Mouse (Mus musculus) MEL (cell line): Measurements from ENCODE around the gene Srp54c. TPM values are rescaled to one million over a fixed set of nuclear protein-coding genes. Genes with fewer than 3 reads are reported as not detected.

Experiments used
- DNase-seq: peaks from one replicate; pipeline ENCODE4 v3.0.0; 2011; ENCODE audit warnings: low read depth, low spot score
- H3K27ac ChIP-seq: 2 replicates; pipeline ENCODE4 v1.5.1; 2012; ENCODE audit warnings: low read depth, mild to moderate bottlenecking, control low read depth, low read length, moderate library complexity; ENCODE audit not compliant: control insufficient read depth
- H3K27me3 ChIP-seq, 2 experiments: fragments of 150-350 bp in 1 of 2; sonication (generic) in 1 of 2; 2 replicates each; pipeline ENCODE4 v1.6.1; 2012; ENCODE audit warnings: low read length in 2 of 2, mild to moderate bottlenecking in 2 of 2, improper control_type of control experiment in 1 of 2, moderate library complexity in 1 of 2; ENCODE audit not compliant: insufficient read depth in 2 of 2, control insufficient read depth in 1 of 2
- H3K36me3 ChIP-seq, 2 experiments: 2 replicates each; pipeline ENCODE4 v1.6.1; 2012 to 2014; ENCODE audit warnings: low read length in 2 of 2, improper control_type of control experiment in 1 of 2, inconsistent platforms in 1 of 2, mild to moderate bottlenecking in 1 of 2; ENCODE audit not compliant: insufficient read depth in 2 of 2, control insufficient read depth in 1 of 2
- H3K4me1 ChIP-seq, 2 experiments: fragments of 150-350 bp in 1 of 2; sonication (generic) in 1 of 2; 2 replicates each; pipeline ENCODE4 v1.6.1; 2012; ENCODE audit warnings: low read length in 2 of 2, improper control_type of control experiment in 1 of 2, mild to moderate bottlenecking in 1 of 2; ENCODE audit not compliant: insufficient read depth in 2 of 2, control insufficient read depth in 1 of 2
- H3K4me3 ChIP-seq, 2 experiments: fragments of 150-350 bp in 1 of 2; sonication (generic) in 1 of 2; 2 replicates each; pipeline ENCODE4 v1.5.1; 2012; ENCODE audit warnings: low read depth in 2 of 2, low read length in 2 of 2, mild to moderate bottlenecking in 2 of 2, moderate library complexity in 2 of 2, control low read depth in 1 of 2, improper control_type of control experiment in 1 of 2; ENCODE audit not compliant: control insufficient read depth in 1 of 2, insufficient read depth in 1 of 2
- H3K79me2 ChIP-seq: 2 replicates; pipeline ENCODE4 v1.6.1; 2012; ENCODE audit warnings: mild to moderate bottlenecking, low read length, moderate library complexity; ENCODE audit not compliant: control insufficient read depth, poor library complexity, insufficient read depth
- H3K9ac ChIP-seq: 2 replicates; pipeline ENCODE4 v1.6.1; 2012; ENCODE audit warnings: low read depth, mild to moderate bottlenecking, control low read depth, low read length, moderate library complexity; ENCODE audit not compliant: control insufficient read depth, poor library complexity, severe bottlenecking
- H3K9me3 ChIP-seq: fragments of 150-350 bp; sonication (generic); replicated peaks from 2 replicates; pipeline ENCODE4 v1.6.1; 2012; ENCODE audit warnings: mild to moderate bottlenecking, low read length, improper control_type of control experiment, moderate library complexity; ENCODE audit not compliant: insufficient read depth
- CHD1 ChIP-seq: IDR thresholded peaks from 2 replicates; pipeline ENCODE4 v1.6.1; 2012; ENCODE audit warnings: low read depth, mild to moderate bottlenecking, inconsistent platforms, low read length, improper control_type of control experiment
- CHD2 ChIP-seq: IDR thresholded peaks from 2 replicates; pipeline ENCODE4 v1.6.1; 2011; ENCODE audit warnings: low read length, improper control_type of control experiment
- E2F4 ChIP-seq: IDR thresholded peaks from 2 replicates; pipeline ENCODE4 v1.6.1; 2011; ENCODE audit warnings: low read depth, low read length, improper control_type of control experiment, borderline replicate concordance
- EP300 ChIP-seq, 2 experiments: IDR thresholded peaks; 2 replicates each; pipeline ENCODE4 v1.6.1; 2011; ENCODE audit warnings: improper control_type of control experiment in 2 of 2, low read length in 2 of 2, low read depth in 1 of 2, mild to moderate bottlenecking in 1 of 2
- ETS1 ChIP-seq: IDR thresholded peaks from 2 replicates; pipeline ENCODE4 v1.6.1; 2012; ENCODE audit warnings: low read depth, mild to moderate bottlenecking, inconsistent platforms, low read length, improper control_type of control experiment, moderate library complexity
- GATA1 ChIP-seq: IDR thresholded peaks from 2 replicates; pipeline ENCODE4 v1.6.1; 2011; ENCODE audit warnings: low read depth, low read length, improper control_type of control experiment
- JUND ChIP-seq: IDR thresholded peaks from 2 replicates; pipeline ENCODE4 v1.6.1; 2011; ENCODE audit warnings: low read depth, mild to moderate bottlenecking, improper control_type of control experiment, low read length
- KAT2A ChIP-seq: conservative IDR thresholded peaks from 2 replicates; pipeline ENCODE4 v1.6.1; 2012; ENCODE audit warnings: low read depth, low read length, improper control_type of control experiment, inconsistent platforms
- MAX ChIP-seq: IDR thresholded peaks from 2 replicates; pipeline ENCODE4 v1.6.1; 2011; ENCODE audit warnings: low read length, improper control_type of control experiment
- MXI1 ChIP-seq: IDR thresholded peaks from 2 replicates; pipeline ENCODE4 v1.6.1; 2011; ENCODE audit warnings: mild to moderate bottlenecking, low read depth, low read length, improper control_type of control experiment
- NELFE ChIP-seq: IDR thresholded peaks from 2 replicates; pipeline ENCODE4 v1.6.1; 2011; ENCODE audit warnings: low read depth, low read length, improper control_type of control experiment
- NRF1 ChIP-seq: IDR thresholded peaks from 2 replicates; pipeline ENCODE4 v1.6.1; 2014; ENCODE audit warnings: low read depth, mild to moderate bottlenecking, inconsistent platforms, low read length, improper control_type of control experiment, moderate library complexity; ENCODE audit not compliant: poor library complexity, insufficient read depth, severe bottlenecking
- POLR2AphosphoS2 ChIP-seq: IDR thresholded peaks from 2 replicates; pipeline ENCODE4 v1.6.1; 2011; ENCODE audit warnings: low read length, improper control_type of control experiment
- POLR2AphosphoS5 ChIP-seq: IDR thresholded peaks from 2 replicates; pipeline ENCODE4 v1.6.1; 2012; ENCODE audit warnings: low read depth, borderline replicate concordance, mild to moderate bottlenecking, inconsistent platforms, low read length, moderate library complexity, mixed read lengths
- RAD21 ChIP-seq: IDR thresholded peaks from 2 replicates; pipeline ENCODE4 v1.6.1; 2011; ENCODE audit warnings: mild to moderate bottlenecking, low read depth, low read length, improper control_type of control experiment
- SIN3A ChIP-seq: IDR thresholded peaks from 2 replicates; pipeline ENCODE4 v1.6.1; 2012; ENCODE audit warnings: low read length, improper control_type of control experiment, inconsistent platforms
- UBTF ChIP-seq: IDR thresholded peaks from 2 replicates; pipeline ENCODE4 v1.6.1; 2012; ENCODE audit warnings: low read depth, mild to moderate bottlenecking, inconsistent platforms, low read length, improper control_type of control experiment, moderate library complexity, borderline replicate concordance; ENCODE audit not compliant: insufficient read depth
- USF2 ChIP-seq, 2 experiments: IDR thresholded peaks; 2 replicates each; pipeline ENCODE4 v1.6.1; 2011 to 2012; ENCODE audit warnings: improper control_type of control experiment in 2 of 2, low read length in 2 of 2, borderline replicate concordance in 1 of 2, inconsistent platforms in 1 of 2, low read depth in 1 of 2, mild to moderate bottlenecking in 1 of 2; ENCODE audit not compliant: insufficient read depth in 1 of 2
- polyA plus RNA-seq, 2 experiments: library from polyadenylated mRNA; stranded (reverse) in 1 of 2; unstranded in 1 of 2; fragments of >175 nt in 1 of 2; fragments of >200 nt in 1 of 2; gene quantifications; 2 replicates each; pipeline versions ENCODE4 v1.2.1 to v1.2.4; 2012; ENCODE audit warnings: low replicate concordance in 2 of 2, low read depth in 1 of 2; ENCODE audit not compliant: insufficient read length in 2 of 2, insufficient read depth in 1 of 2, missing spikeins in 1 of 2
- total RNA-seq: library from RNA; depleted of rRNA; stranded (reverse); fragments of 300-350 nt; gene quantifications from 2 replicates; pipeline ENCODE4 v1.2.3, GENCODE M21; 2012

Gene Srp54c
- total and polyA plus RNA-seq, 3 experiments: 59.2 to 61.2 TPM; not detected in 1

DNA sequence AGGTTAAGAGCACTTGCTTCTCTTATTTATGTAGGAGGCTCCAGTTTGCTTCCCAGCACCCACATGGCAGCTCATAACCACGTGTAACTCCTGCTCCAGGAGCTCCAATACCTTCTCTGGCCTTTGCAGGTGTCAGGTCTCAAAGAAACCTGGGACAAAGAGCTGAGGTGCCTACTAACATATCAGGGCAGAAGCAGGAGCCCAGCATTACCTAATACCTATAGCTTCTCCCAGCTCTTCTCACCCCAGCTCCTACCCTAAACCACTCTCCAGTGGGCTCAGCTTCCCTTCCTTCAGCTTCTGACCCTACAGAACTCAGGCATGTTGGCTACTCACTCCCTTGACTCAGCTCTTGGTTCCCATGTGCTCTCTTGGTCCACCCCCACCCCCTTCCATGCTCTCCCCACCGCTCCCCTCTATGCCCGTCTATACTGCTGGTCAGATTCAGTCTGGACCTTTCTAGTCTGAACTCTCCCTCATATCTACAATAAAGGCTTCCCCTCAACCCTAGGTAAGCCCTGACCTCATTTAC, 70.9 kb downstream of the Srp54c start:
- peak; percentile 10 for TF ChIP-seq MXI1
- no peak for TF ChIP-seq EP300 (IDR thresholded peaks at IDR 0.05; ENCODE audit: low read depth in 1 of 2, low read length in 2 of 2)
- Histone ChIP-seq H3K4me3 (peak overlapping the region; percentile 87 to 91), H3K79me2 (peaks cover 19% of the 10 kb centered on the region), H3K36me3 (peaks cover 10 to 22% of the 10 kb centered on the region in 2 experiments), H3K27ac (peak overlapping the region; percentile 93), H3K27me3 (no peaks in the 10 kb centered on the region), H3K4me1 (peaks cover 5 to 15% of the 10 kb centered on the region in 2 experiments; a peak in 3 of 4 replicates), H3K9ac (peak overlapping the region; percentile 87), H3K9me3 (no peaks in the 10 kb centered on the region)
- DNase-seq: peak; percentile 22

DNA sequence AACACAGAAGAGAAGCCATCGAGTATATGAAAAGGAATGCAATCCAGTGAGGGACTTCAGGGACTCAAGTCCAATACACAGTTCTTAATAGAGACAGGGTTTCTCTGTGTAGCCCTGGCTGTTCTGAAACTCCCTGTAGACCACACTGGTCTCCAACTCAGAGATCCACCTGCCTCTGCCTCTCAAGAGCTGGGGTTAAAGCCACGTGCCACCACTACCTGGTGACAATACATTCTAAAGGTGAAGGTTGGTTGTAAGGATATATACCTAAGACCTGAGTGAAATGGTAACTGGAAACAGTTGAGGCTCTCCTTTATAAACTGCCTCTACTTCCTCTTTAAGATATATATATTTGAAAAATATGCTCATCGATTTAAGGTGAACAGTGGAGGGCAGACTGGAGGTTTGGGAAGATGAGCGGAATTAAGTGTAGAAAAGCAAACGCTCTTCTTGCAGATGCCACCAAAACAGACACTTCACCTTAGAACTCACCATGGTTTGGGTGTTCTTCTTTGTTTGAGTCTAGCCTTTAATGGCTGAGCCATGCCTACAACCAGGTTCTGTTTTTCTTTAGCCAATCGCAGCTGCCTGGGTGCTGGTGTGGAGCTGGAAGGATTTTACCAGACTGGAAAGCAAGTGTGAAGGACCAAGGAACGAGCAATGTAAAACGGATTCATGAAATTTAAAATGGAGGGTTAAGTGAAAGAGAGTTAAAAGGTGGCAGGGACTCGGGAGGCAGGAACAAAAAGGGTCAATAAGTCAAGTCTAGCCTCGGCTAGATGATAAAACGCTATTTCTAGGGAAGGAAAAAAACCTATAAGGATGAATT, 71.7 kb downstream of the Srp54c start:
- H3K9me3 ChIP-seq: no peaks in the 10 kb centered on the region
- peak overlapping the region; percentile 87 for H3K9ac ChIP-seq
- TF ChIP-seq KAT2A (no peak), CHD2 (no peak), MXI1 (peak; percentile 50), RAD21 (no peak), POLR2AphosphoS2 (no peak), ETS1 (no peak), E2F4 (no peak), SIN3A (no peak; the same call in 1 of the 2 replicates), JUND (no peak), MAX (peak; percentile 66; the same call in 1 of the 2 replicates), POLR2AphosphoS5 (no peak), CHD1 (no peak), UBTF (no peak), GATA1 (no peak), USF2 (IDR thresholded peaks at IDR 0.05; ENCODE audit: borderline replicate concordance in 1 of 2, insufficient read depth in 1 of 2, low read depth in 1 of 2, low read length in 2 of 2) (no peak), NRF1 (no peak), NELFE (no peak)
- H3K27me3 ChIP-seq: no peaks in the 10 kb centered on the region
- H3K27ac ChIP-seq: peak overlapping the region; percentile 93
- DNase-seq: peak; percentile 75
- H3K4me1 ChIP-seq: peaks cover 5 to 15% of the 10 kb centered on the region in 2 experiments; a peak in 3 of 4 replicates
- H3K36me3 ChIP-seq: peaks cover 10 to 22% of the 10 kb centered on the region in 2 experiments
- H3K79me2 ChIP-seq: peaks cover 19% of the 10 kb centered on the region
- H3K4me3 ChIP-seq: peak overlapping the region; percentile 87 to 91
